Mouse (Mus musculus) hindbrain, embryonic 16.5 days (tissue): ENCODE results near the gene Cryab. TPM values are rescaled to one million over a fixed set of nuclear protein-coding genes. Genes with fewer than 3 reads are reported as not detected.

ENCODE experiments used
- ATAC-seq: fragments of 200-750 bp; cut with Nextera tagmentation; 2 replicates; pipeline ENCODE4 v1.8.0; 2017; ENCODE audit warnings: moderate TSS enrichment, moderate library complexity
- H3K27ac ChIP-seq: fragments of 300-500 bp; sonication (generic); 2 replicates; pipeline ENCODE4 v1.5.1; 2014; ENCODE audit warnings: low read depth, mild to moderate bottlenecking, control low read depth, low read length, moderate library complexity
- H3K27me3 ChIP-seq: fragments of 300-500 bp; sonication (generic); replicated peaks from 2 replicates; pipeline ENCODE4 v1.6.1; 2014; ENCODE audit warnings: low read length; ENCODE audit not compliant: control insufficient read depth, insufficient read depth
- H3K36me3 ChIP-seq: fragments of 300-500 bp; sonication (generic); 2 replicates; pipeline ENCODE4 v1.6.1; 2014; ENCODE audit warnings: mild to moderate bottlenecking, low read length, moderate library complexity, mixed read lengths; ENCODE audit not compliant: control insufficient read depth, insufficient read depth
- H3K4me1 ChIP-seq: fragments of 300-500 bp; sonication (generic); 2 replicates; pipeline ENCODE4 v1.6.1; 2014; ENCODE audit warnings: low read depth, low read length; ENCODE audit not compliant: control insufficient read depth, insufficient read depth
- H3K4me2 ChIP-seq: fragments of 300-500 bp; sonication (generic); 2 replicates; pipeline ENCODE4 v1.6.1; 2014; ENCODE audit warnings: mild to moderate bottlenecking, low read length, control low read depth, moderate library complexity
- H3K4me3 ChIP-seq: fragments of 300-500 bp; sonication (generic); 2 replicates; pipeline ENCODE4 v1.5.1; 2014; ENCODE audit warnings: mild to moderate bottlenecking, low read length, control low read depth, moderate library complexity
- H3K9ac ChIP-seq: fragments of 300-500 bp; sonication (generic); 2 replicates; pipeline ENCODE4 v1.6.1; 2014; ENCODE audit warnings: low read depth, mild to moderate bottlenecking, control low read depth, low read length, moderate library complexity
- H3K9me3 ChIP-seq: fragments of 300-500 bp; sonication (generic); 2 replicates; pipeline ENCODE4 v1.6.1; 2014; ENCODE audit warnings: mild to moderate bottlenecking, low read length, moderate library complexity; ENCODE audit not compliant: control insufficient read depth
- WGBS: fragments of 180-500 bp; shearing (Covaris S2); extraction: QIAGEN DNeasy Blood & Tissue Kit; methylation state at CpG from one replicate; pipeline ENCODE4 v1.1.7; 2014; 5-methylcytosine and 5-hydroxymethylcytosine counted together
- polyA plus RNA-seq: library from polyadenylated mRNA; unstranded; fragments of >200 nt; fragmentation: Nextera tagmentation; extraction: Ambion mirVana; gene quantifications from 2 replicates; pipeline ENCODE4 v1.2.1, GENCODE M21; 2015

Gene Cryab
- polyA plus RNA-seq, 1 experiment from 2014 or later = 16.3 TPM

GRCm38 (mm10) chr9:50752784-50753615, 1.9 kb downstream of the Cryab start:
- Histone ChIP-seq H3K9me3 (no peaks in the 10 kb centered on the region), H3K4me1 (no peaks in the 10 kb centered on the region; the same call in 1 of the 2 replicates), H3K27me3 (no peaks in the 10 kb centered on the region), H3K9ac (no peak overlapping the region), H3K4me2 (peak overlapping the region; percentile 11; the same call in 1 of the 2 replicates), H3K36me3 (no peaks in the 10 kb centered on the region), H3K27ac (no peak overlapping the region), H3K4me3 (no peak overlapping the region)
- 68% methylated on average over 17 of the region's 17 CpGs for WGBS
- ATAC-seq = peak; percentile 37; the same call in 1 of the 2 replicates

GRCm38 (mm10) chr9:50753947-50754346, 2.8 kb downstream of the Cryab start:
- H3K4me1 ChIP-seq = no peaks in the 10 kb centered on the region; the same call in 1 of the 2 replicates
- no peak overlapping the region for H3K4me2 ChIP-seq
- no peaks in the 10 kb centered on the region for H3K36me3 ChIP-seq
- no peak overlapping the region for H3K4me3 ChIP-seq
- no peak overlapping the region for H3K9ac ChIP-seq
- no peaks in the 10 kb centered on the region for H3K9me3 ChIP-seq
- 68% methylated on average over 7 of the region's 7 CpGs for WGBS
- no peak overlapping the region for H3K27ac ChIP-seq
- no peaks in the 10 kb centered on the region for H3K27me3 ChIP-seq
- ATAC-seq = no peak

- H3K9ac ChIP-seq = no peak overlapping the region
- no peaks in the 10 kb centered on the region for H3K9me3 ChIP-seq
- H3K27me3 ChIP-seq = no peaks in the 10 kb centered on the region
- H3K4me2 ChIP-seq = no peak overlapping the region
- ATAC-seq = no peak
- H3K4me1 ChIP-seq = no peaks in the 10 kb centered on the region; the same call in 1 of the 2 replicates
- H3K4me3 ChIP-seq = no peak overlapping the region
- WGBS = 35% methylated on average over 5 of the region's 5 CpGs
- no peak overlapping the region for H3K27ac ChIP-seq
- H3K36me3 ChIP-seq = no peaks in the 10 kb centered on the region
Measured at GRCm38 (mm10) chr9:50756711-50757110, 5.6 kb downstream of the Cryab start.

GRCm38 (mm10) chr9:50761520-50762243, 10.6 kb downstream of the Cryab start:
- no peak for ATAC-seq
- 64% methylated on average over 6 of the region's 6 CpGs for WGBS
- H3K27ac ChIP-seq = no peak overlapping the region
- H3K4me2 ChIP-seq = no peak overlapping the region
- H3K36me3 ChIP-seq = no peaks in the 10 kb centered on the region
- H3K27me3 ChIP-seq = no peaks in the 10 kb centered on the region
- no peak overlapping the region for H3K4me3 ChIP-seq
- H3K4me1 ChIP-seq = no peaks in the 10 kb centered on the region; the same call in 1 of the 2 replicates
- H3K9me3 ChIP-seq = no peaks in the 10 kb centered on the region
- H3K9ac ChIP-seq = no peak overlapping the region

GRCm38 (mm10) chr9:50763331-50763730, 12.2 kb downstream of the Cryab start:
- no peak for ATAC-seq
- Histone ChIP-seq H3K4me3 (no peak overlapping the region), H3K9me3 (no peaks in the 10 kb centered on the region), H3K9ac (no peak overlapping the region), H3K27ac (no peak overlapping the region), H3K4me2 (no peak overlapping the region), H3K36me3 (no peaks in the 10 kb centered on the region), H3K27me3 (no peaks in the 10 kb centered on the region), H3K4me1 (peaks cover 4% of the 10 kb centered on the region)
- 57% methylated on average over 1 of the region's 1 CpGs for WGBS

GRCm38 (mm10) chr9:50767531-50768106, 16.5 kb downstream of the Cryab start:
- Histone ChIP-seq H3K9me3 (no peaks in the 10 kb centered on the region), H3K4me1 (peaks cover 7% of the 10 kb centered on the region), H3K4me3 (peak overlapping the region; percentile 72), H3K9ac (peak overlapping the region; percentile 75), H3K36me3 (no peaks in the 10 kb centered on the region), H3K27ac (peak overlapping the region; percentile 89), H3K27me3 (no peaks in the 10 kb centered on the region), H3K4me2 (peak overlapping the region; percentile 88)
- peak; percentile 63 for ATAC-seq
- 6% methylated on average over 17 of the region's 17 CpGs for WGBS

GRCm38 (mm10) chr9:50768107-50769002, 17.2 kb downstream of the Cryab start, which contains the start of gene Fdxacb1:
Fdxacb1 (plus strand) TSS chr9:50768236.
- peaks cover 7% of the 10 kb centered on the region for H3K4me1 ChIP-seq
- peak; percentile 96 for ATAC-seq
- no peaks in the 10 kb centered on the region for H3K36me3 ChIP-seq
- peak within 1 kb of the TSS; percentile 72 for H3K4me3 ChIP-seq
- WGBS = 4% methylated on average over 58 of the region's 59 CpGs
- H3K4me2 ChIP-seq = peak within 1 kb of the TSS; percentile 88
- H3K9ac ChIP-seq = peak within 1 kb of the TSS; percentile 75
- H3K9me3 ChIP-seq = no peaks in the 10 kb centered on the region
- H3K27me3 ChIP-seq = no peaks in the 10 kb centered on the region
- H3K27ac ChIP-seq = peak within 1 kb of the TSS; percentile 89

- H3K4me2 ChIP-seq = no peak overlapping the region
- no peak overlapping the region for H3K27ac ChIP-seq
- peaks cover 15% of the 10 kb centered on the region for H3K4me1 ChIP-seq
- no peaks in the 10 kb centered on the region for H3K27me3 ChIP-seq
- 69% methylated on average over 2 of the region's 2 CpGs for WGBS
- no peaks in the 10 kb centered on the region for H3K9me3 ChIP-seq
- no peaks in the 10 kb centered on the region for H3K36me3 ChIP-seq
- H3K9ac ChIP-seq = no peak overlapping the region
- no peak for ATAC-seq
- no peak overlapping the region for H3K4me3 ChIP-seq
Measured at GRCm38 (mm10) chr9:50770011-50770410, 18.9 kb downstream of the Cryab start.
